Mouse (Mus musculus): ENCODE measurements around the gene Tmem254c.
"Not testable (repeated sequence)": the region's sequence is repeated elsewhere in the genome, so short reads cannot be mapped to it uniquely, and the experiment has no call there.

Gene Tmem254c

GRCm38 (mm10) chr14:26067325-26067633 lies at the start of gene Tmem254c:
Gene Tmem254c (minus strand): TSS chr14:26067355.
- not testable (repeated sequence) for DNase-seq

- not testable (repeated sequence) for DNase-seq
These were observed 30.5 kb upstream of the Tmem254c start for GRCm38 (mm10) chr14:26097622-26098021.

GRCm38 (mm10) chr14:26081997-26082396 lies 14.8 kb upstream of the Tmem254c start, which contains the start of gene Cphx3:
Gene Cphx3 (plus strand): TSS chr14:26082297.
- not testable (repeated sequence) for DNase-seq

- not testable (repeated sequence) for DNase-seq
These were observed 14.1 kb upstream of the Tmem254c start, which contains the start of gene Cphx2 for GRCm38 (mm10) chr14:26081216-26081615. Gene Cphx2 (plus strand): TSS chr14:26081516.

- DNase-seq, result not testable (repeated sequence)
These were observed 9.7 kb upstream of the Tmem254c start for GRCm38 (mm10) chr14:26076620-26077390.

- not testable (repeated sequence) for DNase-seq
These were observed 406 bp downstream of the Tmem254c start for GRCm38 (mm10) chr14:26066574-26067324.

- DNase-seq, result not testable (repeated sequence)
These were observed 7.8 kb downstream of the Tmem254c start for GRCm38 (mm10) chr14:26059362-26059761.

- not testable (repeated sequence) for DNase-seq
These were observed 9.0 kb downstream of the Tmem254c start for GRCm38 (mm10) chr14:26058184-26058583.

- not testable (repeated sequence) for DNase-seq
These were observed 18.4 kb downstream of the Tmem254c start for GRCm38 (mm10) chr14:26048767-26049166.

GRCm38 (mm10) chr14:26047026-26047425 lies 20.1 kb downstream of the Tmem254c start:
- DNase-seq, result not testable (repeated sequence)

- not testable (repeated sequence) for DNase-seq
These were observed 22.1 kb downstream of the Tmem254c start for GRCm38 (mm10) chr14:26045007-26045406.

- not testable (repeated sequence) for DNase-seq
These were observed 24.5 kb downstream of the Tmem254c start, which contains the start of gene Gm9780 for GRCm38 (mm10) chr14:26042611-26043010. Gene Gm9780 (minus strand): TSS chr14:26042711.

- not testable (repeated sequence) for DNase-seq
These were observed 31.7 kb downstream of the Tmem254c start for GRCm38 (mm10) chr14:26035439-26035838.

- not testable (repeated sequence) for DNase-seq
These were observed 32.8 kb downstream of the Tmem254c start for GRCm38 (mm10) chr14:26034364-26034763.

GRCm38 (mm10) chr14:26025653-26026052 lies 41.5 kb downstream of the Tmem254c start:
- not testable (repeated sequence) for DNase-seq

GRCm38 (mm10) chr14:26022831-26023230 lies 44.3 kb downstream of the Tmem254c start:
- not testable (repeated sequence) for DNase-seq

GRCm38 (mm10) chr14:26021555-26021954 lies 45.6 kb downstream of the Tmem254c start:
- DNase-seq, result not testable (repeated sequence)

- not testable (repeated sequence) for DNase-seq
These were observed 50.7 kb downstream of the Tmem254c start for GRCm38 (mm10) chr14:26016414-26016813.

Measured in right cerebral cortex, postnatal 4 days (tissue).